Mouse (Mus musculus): ENCODE measurements around the gene Spsb4. TPM values are rescaled to one million over a fixed set of nuclear protein-coding genes. Genes with fewer than 3 reads are reported as not detected.

Gene Spsb4
- polyA plus RNA-seq, 1 experiment from 2014 or later: 50.3 TPM

DNA sequence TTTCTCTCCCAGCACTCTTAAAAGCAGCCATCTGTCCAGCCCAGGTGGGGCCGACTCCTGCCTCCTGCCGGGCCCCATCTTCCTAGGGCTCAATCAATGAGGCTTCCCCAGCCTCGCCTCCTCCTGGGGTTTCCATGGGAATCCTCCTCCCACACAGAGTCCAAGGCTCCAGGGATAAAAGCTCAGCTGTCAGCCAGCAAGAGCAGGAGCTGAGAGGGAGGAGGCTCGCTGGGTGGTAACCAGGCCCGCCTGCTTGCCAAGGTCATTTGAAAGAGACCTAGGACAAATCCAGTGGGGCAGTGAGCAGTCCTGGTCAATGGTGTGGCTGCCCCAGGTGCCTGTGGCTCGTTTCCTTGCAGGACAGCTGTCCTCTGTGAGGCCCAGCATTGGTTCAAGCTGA is 5.5 kb downstream of the Spsb4 start:
- WGBS: 3% methylated on average over 6 of the region's 6 CpGs
- peak overlapping the region; percentile 27 for H3K4me2 ChIP-seq
- peak overlapping the region; percentile 55; the same call in 1 of the 2 replicates for H3K9ac ChIP-seq
- no peaks in the 10 kb centered on the region for H3K27me3 ChIP-seq
- no peak overlapping the region for H3K4me3 ChIP-seq
- peaks cover 79% of the 10 kb centered on the region for H3K4me1 ChIP-seq (replicated peaks)
- peaks cover 4% of the 10 kb centered on the region; the same call in 1 of the 2 replicates for H3K9me3 ChIP-seq
- peaks cover 11% of the 10 kb centered on the region; the same call in 1 of the 2 replicates for H3K36me3 ChIP-seq
- H3K27ac ChIP-seq: peak overlapping the region; percentile 99
- peak; percentile 27; the same call in 1 of the 2 replicates for ATAC-seq (ENCODE audit: low FRiP score)

DNA sequence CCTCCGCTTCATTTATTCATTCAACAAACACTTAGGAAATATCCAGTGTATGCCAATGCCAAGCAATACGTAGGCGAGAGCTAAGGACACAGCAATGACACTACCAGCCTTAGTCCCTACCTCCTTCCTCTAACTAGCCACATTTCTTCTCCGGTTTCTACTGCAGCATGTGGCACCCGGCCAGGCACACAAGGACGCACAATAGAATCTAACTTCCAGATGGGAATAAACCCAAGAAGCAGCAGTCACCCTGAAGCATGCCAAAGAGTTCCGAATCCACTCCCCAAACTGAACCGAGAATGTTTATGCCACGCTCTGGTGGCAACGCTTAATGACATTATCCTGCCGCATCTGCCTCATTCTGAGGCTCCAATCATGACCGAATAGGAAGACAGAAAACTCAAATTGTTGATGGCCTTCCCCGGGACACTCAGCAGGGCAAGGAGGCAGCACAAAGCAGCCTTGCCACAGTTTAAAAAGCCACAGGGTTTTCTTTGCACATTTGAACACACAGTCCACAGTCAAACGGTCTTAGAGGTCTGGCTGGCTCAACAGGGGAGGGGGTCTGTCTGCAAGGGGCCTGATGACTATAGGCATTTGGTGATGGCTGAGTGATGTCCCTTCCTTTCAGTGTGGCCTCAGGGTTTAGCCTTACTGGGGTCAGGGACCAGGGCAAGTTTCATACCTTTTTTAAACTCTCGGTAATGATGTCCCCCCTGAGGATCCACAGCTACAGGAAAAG is 7.0 kb downstream of the Spsb4 start:
- peak; percentile 34 for ATAC-seq (ENCODE audit: low FRiP score)
- 33% methylated on average over 15 of the region's 15 CpGs for WGBS
- peak overlapping the region; percentile 25 for H3K4me2 ChIP-seq

DNA sequence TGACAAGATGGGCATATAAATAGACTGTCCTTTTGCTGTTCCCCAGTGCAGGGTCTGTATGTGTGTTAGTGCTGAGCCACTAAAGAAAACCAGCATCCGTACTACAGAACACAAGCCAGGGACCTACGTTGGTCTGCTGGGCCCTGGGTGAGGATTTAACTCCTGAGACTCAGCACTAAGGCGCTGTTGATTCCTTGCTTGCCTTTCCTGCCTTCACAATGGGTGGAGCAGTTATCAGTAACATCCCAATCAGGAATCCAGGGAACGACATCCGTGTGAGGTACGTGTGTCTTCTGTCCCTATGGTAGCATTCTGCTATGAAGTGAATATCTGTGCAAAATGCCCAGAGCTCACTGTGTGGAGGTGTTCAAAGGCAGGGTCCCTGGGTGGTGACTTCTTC is 8.2 kb downstream of the Spsb4 start:
- ATAC-seq (ENCODE audit: low FRiP score): no peak
- Histone ChIP-seq H3K4me3 (no peak overlapping the region), H3K4me2 (no peak overlapping the region), H3K36me3 (peaks cover 16% of the 10 kb centered on the region; the same call in 1 of the 2 replicates), H3K9ac (no peak overlapping the region), H3K27ac (0 out of 2 replicates have a peak overlapping the region, but pooled peaks have one; percentile 23), H3K9me3 (peaks cover 4% of the 10 kb centered on the region; the same call in 1 of the 2 replicates), H3K4me1 (replicated peaks) (peaks cover 57% of the 10 kb centered on the region), H3K27me3 (no peaks in the 10 kb centered on the region)
- 90% methylated on average over 6 of the region's 6 CpGs for WGBS

More for the DNA sequence above, 7.0 kb downstream of the Spsb4 start:
- Histone ChIP-seq H3K27me3 (no peaks in the 10 kb centered on the region), H3K4me3 (no peak overlapping the region), H3K36me3 (peaks cover 16% of the 10 kb centered on the region; the same call in 1 of the 2 replicates), H3K9ac (peak overlapping the region; percentile 24; the same call in 1 of the 2 replicates), H3K27ac (peak overlapping the region; percentile 99), H3K9me3 (peaks cover 4% of the 10 kb centered on the region; the same call in 1 of the 2 replicates), H3K4me1 (replicated peaks) (peaks cover 68% of the 10 kb centered on the region)

DNA sequence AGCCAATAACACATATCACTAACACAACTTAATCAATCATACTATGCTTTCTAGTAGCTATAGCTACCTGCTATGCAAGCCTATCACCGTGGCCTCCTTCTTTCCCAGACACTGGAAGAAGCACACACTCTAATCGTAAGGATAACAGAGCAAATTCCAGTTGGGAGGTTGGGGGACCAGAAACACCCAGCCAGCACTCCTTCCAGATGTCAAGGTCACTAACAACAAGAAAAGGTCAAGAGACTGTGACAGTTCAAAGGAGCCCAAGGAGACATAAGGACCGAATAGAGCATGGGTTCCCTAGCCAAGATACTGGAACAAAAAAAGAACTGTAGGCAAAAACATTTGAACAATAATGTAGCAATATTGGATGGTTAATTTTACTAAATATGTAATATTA is 13.9 kb downstream of the Spsb4 start:
- peaks cover 16% of the 10 kb centered on the region; the same call in 1 of the 2 replicates for H3K36me3 ChIP-seq
- ATAC-seq (ENCODE audit: low FRiP score): no peak
- no peak overlapping the region for H3K27ac ChIP-seq
- H3K4me3 ChIP-seq: no peak overlapping the region
- H3K4me1 ChIP-seq (replicated peaks): peaks cover 16% of the 10 kb centered on the region
- 47% methylated on average over 3 of the region's 3 CpGs for WGBS
- H3K9ac ChIP-seq: no peak overlapping the region
- no peak overlapping the region for H3K4me2 ChIP-seq
- H3K27me3 ChIP-seq: no peaks in the 10 kb centered on the region
- H3K9me3 ChIP-seq: peaks cover 4% of the 10 kb centered on the region; the same call in 1 of the 2 replicates

DNA sequence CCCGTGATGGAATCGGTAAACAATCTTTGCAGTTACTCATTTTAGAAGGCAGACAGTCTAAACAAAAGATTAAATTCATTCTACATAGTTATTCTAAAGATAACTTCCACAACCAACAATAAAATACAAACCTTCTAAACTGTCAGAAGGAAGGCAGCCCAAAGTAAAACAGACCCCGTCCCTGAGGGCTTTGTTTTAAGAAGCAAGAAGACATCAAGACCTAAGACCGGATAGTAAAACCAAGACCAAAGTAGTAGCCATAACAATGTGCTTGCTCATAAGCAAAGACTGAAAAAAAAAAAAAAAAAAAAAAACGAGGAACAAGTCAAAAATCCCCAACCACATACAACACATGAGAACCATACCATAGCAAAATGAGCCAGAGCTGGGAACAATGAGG is 15.5 kb downstream of the Spsb4 start:
- peaks cover 5% of the 10 kb centered on the region; the same call in 1 of the 2 replicates for H3K36me3 ChIP-seq
- no peaks in the 10 kb centered on the region for H3K27me3 ChIP-seq
- no peak overlapping the region for H3K4me3 ChIP-seq
- peaks cover 15% of the 10 kb centered on the region for H3K4me1 ChIP-seq (replicated peaks)
- H3K9me3 ChIP-seq: no peaks in the 10 kb centered on the region
- ATAC-seq (ENCODE audit: low FRiP score): no peak
- no peak overlapping the region for H3K27ac ChIP-seq
- H3K4me2 ChIP-seq: no peak overlapping the region
- no peak overlapping the region for H3K9ac ChIP-seq
- WGBS: 75% methylated on average over 5 of the region's 5 CpGs

DNA sequence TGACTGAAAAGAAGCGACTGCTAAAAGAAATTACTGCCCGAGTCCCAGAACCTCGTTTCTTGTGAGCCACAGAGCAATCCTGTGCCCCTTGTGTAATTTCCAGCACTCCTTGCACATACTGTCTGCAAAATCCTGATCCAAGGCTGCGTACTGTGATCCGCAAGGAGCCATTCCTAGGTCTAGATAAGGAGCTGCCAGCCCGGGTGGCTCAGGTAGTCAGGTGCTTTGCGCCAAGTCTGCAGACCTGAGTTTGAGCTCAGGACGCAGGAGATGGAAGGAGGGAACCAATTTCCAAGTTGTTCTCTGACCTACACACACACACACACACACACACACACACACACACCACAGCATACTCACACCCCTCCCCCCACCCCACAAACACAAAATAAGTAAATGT is 16.0 kb downstream of the Spsb4 start:
- Histone ChIP-seq H3K4me3 (no peak overlapping the region), H3K9ac (no peak overlapping the region), H3K9me3 (no peaks in the 10 kb centered on the region), H3K4me2 (no peak overlapping the region), H3K36me3 (no peaks in the 10 kb centered on the region), H3K27ac (no peak overlapping the region), H3K4me1 (replicated peaks) (peaks cover 15% of the 10 kb centered on the region), H3K27me3 (no peaks in the 10 kb centered on the region)
- 81% methylated on average over 8 of the region's 8 CpGs for WGBS
- ATAC-seq (ENCODE audit: low FRiP score): no peak

DNA sequence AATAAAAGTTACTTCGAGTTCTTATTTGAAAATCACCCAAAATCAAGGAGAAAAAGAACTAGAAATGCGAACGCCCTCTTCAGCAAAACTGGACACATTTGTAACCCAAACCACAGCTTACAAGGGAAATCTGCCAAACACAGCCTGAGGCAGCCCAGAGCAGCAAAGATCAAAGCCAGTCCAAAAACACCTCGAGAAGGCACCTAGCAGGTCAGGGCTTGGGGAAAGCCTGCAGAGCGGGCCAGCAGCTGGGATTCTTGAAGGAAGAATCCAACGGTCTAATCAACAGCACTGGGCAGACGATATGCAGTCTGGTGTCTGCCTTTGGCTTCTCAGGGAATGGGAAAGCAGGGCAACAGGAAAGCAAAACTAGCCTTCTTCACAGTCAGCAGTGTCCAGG is 16.6 kb downstream of the Spsb4 start:
- Histone ChIP-seq H3K4me3 (no peak overlapping the region), H3K9me3 (no peaks in the 10 kb centered on the region), H3K36me3 (no peaks in the 10 kb centered on the region), H3K4me2 (no peak overlapping the region), H3K27me3 (no peaks in the 10 kb centered on the region), H3K9ac (0 out of 2 replicates have a peak overlapping the region, but pooled peaks have one; percentile 29), H3K27ac (no peak overlapping the region; the same call in 1 of the 2 replicates), H3K4me1 (replicated peaks) (peaks cover 18% of the 10 kb centered on the region)
- ATAC-seq (ENCODE audit: low FRiP score): no peak
- WGBS: 81% methylated on average over 7 of the region's 7 CpGs

DNA sequence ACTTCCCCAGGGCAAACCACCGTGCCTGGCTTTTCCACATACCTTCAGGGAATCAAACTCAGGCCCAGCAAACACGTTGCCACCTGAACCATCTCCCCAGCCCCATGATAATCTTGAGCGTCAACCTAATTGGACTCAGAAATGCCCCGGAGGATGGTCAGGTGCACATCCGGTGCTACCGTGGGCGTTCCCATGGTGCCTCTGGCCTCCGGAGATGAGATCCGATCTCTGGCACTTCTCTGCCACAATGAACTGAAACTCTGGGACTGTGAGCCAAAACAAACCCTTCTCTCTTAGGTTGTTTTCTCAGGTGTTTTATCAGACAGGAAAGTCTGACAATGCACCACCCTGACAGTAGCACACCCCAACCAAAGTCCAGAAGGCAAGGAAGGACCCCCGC is 17.2 kb downstream of the Spsb4 start:
- H3K4me1 ChIP-seq (replicated peaks): peaks cover 19% of the 10 kb centered on the region
- WGBS: 70% methylated on average over 10 of the region's 10 CpGs
- no peaks in the 10 kb centered on the region for H3K36me3 ChIP-seq
- no peak overlapping the region for H3K9ac ChIP-seq
- no peak for ATAC-seq (ENCODE audit: low FRiP score)
- no peaks in the 10 kb centered on the region for H3K27me3 ChIP-seq
- H3K4me3 ChIP-seq: no peak overlapping the region
- H3K4me2 ChIP-seq: no peak overlapping the region
- no peak overlapping the region for H3K27ac ChIP-seq
- no peaks in the 10 kb centered on the region for H3K9me3 ChIP-seq

DNA sequence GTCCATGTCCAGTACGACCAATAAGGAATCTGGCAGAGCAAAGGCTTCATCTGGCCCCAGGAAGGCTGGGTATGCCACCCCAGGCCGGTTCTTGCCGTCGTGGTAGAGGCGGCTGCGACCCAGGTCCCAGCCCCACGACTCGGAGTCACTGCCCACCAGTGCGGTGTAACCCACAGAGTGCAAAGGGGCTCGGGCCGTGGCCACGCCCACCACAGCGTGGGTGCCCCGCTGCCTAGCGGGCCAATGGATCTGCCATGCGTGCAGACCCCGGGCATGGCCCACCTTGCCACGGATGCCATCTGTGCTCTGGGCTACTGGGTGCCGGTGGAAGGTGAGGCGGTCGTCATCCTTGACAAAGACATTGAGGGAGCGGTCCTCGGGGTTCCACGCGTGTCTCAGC is 22.9 kb downstream of the Spsb4 start:
- H3K27ac ChIP-seq: no peak overlapping the region
- H3K9ac ChIP-seq: no peak overlapping the region
- no peak overlapping the region for H3K4me2 ChIP-seq
- no peak overlapping the region for H3K4me3 ChIP-seq
- 95% methylated on average over 25 of the region's 25 CpGs for WGBS
- peaks cover 11% of the 10 kb centered on the region for H3K36me3 ChIP-seq
- H3K9me3 ChIP-seq: no peaks in the 10 kb centered on the region
- H3K27me3 ChIP-seq: no peaks in the 10 kb centered on the region
- no peak for ATAC-seq (ENCODE audit: low FRiP score)
- peaks cover 43% of the 10 kb centered on the region for H3K4me1 ChIP-seq (replicated peaks)

DNA sequence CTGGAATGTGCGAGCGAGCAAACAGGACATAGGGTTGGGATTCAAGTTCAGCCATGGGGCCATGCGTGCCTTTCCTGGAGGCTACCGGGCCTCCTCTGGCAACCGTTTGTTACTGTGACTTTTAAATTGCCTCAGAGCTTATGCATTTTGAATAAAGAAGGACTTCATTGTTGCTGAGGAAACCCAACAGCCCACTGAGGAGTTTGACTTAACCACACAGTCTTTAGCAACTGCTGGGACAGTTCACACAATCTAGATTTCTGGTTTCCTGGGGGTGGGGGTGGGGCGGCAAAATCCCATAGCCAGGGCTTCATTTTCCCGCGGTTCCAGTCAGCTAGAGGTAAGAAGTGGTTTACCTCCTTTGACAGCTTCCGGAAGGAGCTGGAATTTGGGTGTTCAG is 23.9 kb downstream of the Spsb4 start:
- no peak for ATAC-seq (ENCODE audit: low FRiP score)
- 77% methylated on average over 9 of the region's 9 CpGs for WGBS
- H3K9me3 ChIP-seq: no peaks in the 10 kb centered on the region
- no peak overlapping the region for H3K4me2 ChIP-seq
- no peak overlapping the region for H3K4me3 ChIP-seq
- no peak overlapping the region for H3K9ac ChIP-seq
- H3K36me3 ChIP-seq: peaks cover 11% of the 10 kb centered on the region
- H3K27ac ChIP-seq: no peak overlapping the region
- peaks cover 53% of the 10 kb centered on the region for H3K4me1 ChIP-seq (replicated peaks)
- H3K27me3 ChIP-seq: no peaks in the 10 kb centered on the region

DNA sequence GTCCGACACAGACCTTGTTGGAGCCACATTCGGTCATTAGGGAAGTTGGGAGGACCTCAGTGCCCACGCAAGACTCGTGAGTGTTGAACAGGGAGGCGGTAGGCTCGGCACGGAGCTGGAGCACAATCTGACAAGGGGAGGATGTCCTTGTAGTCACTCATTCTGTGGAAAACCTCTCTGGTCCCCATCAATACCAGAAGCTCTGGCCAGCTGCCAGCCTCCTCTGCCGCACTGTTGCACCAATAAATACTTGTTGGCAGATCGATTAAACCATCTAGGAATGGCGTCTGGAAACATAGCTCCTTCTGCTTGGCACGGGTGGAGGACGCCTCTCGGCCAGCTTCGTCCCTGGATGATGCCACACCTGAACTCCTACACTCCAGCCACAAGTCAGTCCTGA is 27.5 kb downstream of the Spsb4 start:
- no peak for ATAC-seq (ENCODE audit: low FRiP score)
- Histone ChIP-seq H3K9me3 (no peaks in the 10 kb centered on the region), H3K27ac (peak overlapping the region; percentile 64), H3K27me3 (no peaks in the 10 kb centered on the region), H3K4me1 (replicated peaks) (peaks cover 85% of the 10 kb centered on the region), H3K4me2 (no peak overlapping the region), H3K4me3 (no peak overlapping the region), H3K9ac (no peak overlapping the region), H3K36me3 (peaks cover 10% of the 10 kb centered on the region)
- WGBS: 50% methylated on average over 14 of the region's 14 CpGs

DNA sequence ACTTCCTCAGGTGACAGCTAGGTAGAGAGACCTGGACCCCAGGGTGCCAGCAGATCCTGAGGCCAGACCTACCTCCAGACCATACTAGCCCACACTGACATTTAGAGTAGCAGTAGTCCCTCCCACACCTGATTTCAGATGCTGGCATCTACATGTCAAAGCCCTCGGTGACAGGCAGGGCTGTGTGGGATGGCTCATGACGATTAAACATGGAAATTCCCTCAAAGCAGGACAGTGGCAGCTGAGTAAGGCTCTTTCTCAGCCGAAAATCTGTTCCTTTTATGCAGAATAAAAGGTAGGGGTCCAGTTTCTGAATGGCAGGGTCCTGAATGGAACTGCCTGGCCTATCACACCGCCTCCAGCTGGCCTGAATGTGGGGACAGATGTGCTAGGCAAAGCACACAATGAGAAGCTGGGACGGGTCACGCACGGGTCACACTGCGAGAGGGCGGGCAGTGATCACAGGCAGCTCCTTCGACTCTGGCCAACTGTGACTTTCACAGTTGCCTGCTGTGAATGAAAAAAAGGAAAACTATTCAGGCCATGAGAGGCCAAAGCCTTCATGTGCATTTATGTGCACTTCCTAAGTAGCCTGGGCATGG is 29.2 kb downstream of the Spsb4 start:
- H3K9me3 ChIP-seq: no peaks in the 10 kb centered on the region
- no peak for ATAC-seq (ENCODE audit: low FRiP score)
- WGBS: 4% methylated on average over 10 of the region's 10 CpGs
- peak overlapping the region; percentile 9 for H3K27ac ChIP-seq
- no peak overlapping the region for H3K9ac ChIP-seq
- H3K4me1 ChIP-seq (replicated peaks): peaks cover 95% of the 10 kb centered on the region
- no peaks in the 10 kb centered on the region for H3K36me3 ChIP-seq
- no peak overlapping the region for H3K4me3 ChIP-seq
- no peak overlapping the region for H3K4me2 ChIP-seq
- H3K27me3 ChIP-seq: no peaks in the 10 kb centered on the region
